Mouse (Mus musculus): ENCODE data around the gene Slit3.

DNA sequence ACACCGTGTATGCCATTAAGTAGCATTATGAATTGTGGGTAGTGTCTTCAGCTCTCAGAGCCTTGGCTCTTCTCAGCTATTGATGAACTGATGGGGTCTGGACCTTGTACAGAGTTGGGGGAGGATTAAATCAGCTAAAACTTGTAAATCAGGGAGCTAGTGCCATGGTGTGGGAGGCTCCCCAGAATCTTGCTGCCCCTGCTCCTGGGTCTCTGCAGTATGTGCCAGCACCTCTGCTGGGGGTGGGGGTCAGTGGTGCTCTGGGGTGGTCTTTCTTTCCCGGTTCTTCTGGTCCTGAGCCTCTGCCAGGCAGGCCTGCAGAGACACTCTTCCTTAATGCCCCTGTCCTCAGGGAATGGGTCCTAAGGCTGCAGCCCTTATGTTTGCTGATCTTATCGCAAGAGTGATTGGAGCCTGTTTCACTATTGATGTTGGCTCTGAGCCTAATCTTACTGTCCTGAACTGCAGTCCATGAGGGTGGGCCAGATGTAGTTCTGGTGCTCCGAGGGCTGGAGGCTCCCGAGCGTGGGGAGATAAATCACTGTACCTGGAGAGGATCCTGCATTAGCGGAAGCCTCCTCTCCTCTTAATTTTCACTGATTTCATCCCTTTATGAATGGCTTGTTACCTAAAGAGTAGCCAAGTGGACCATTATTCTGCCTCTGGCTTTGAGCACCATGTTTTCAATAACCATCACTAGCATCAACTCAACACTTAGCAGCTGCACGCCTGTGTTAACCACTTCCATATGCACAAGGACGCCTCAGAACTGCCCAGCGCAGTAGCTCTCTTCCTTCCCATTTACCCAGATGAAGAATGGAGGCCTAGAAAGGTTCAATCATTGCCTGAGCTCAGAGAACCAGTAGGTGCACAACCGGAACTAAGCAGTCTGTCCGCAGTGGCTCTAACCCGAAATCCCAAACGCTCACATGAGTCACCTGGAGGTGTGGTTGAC is 90.0 kb downstream of the Slit3 start:
- no peak for TF ChIP-seq EP300 (IDR thresholded peaks at IDR 0.05; ENCODE audit: low read depth)
- TF ChIP-seq CTCF (IDR thresholded peaks at IDR 0.05; ENCODE audit: low read depth) = no peak

All from liver, embryonic 14.5 days (tissue).